Mouse (Mus musculus) lung, postnatal 0 days (tissue): ENCODE results near the gene Ccdc71.

Experiments
- CTCF ChIP-seq: IDR thresholded peaks from 2 replicates; pipeline ENCODE4 v1.5.1; 2016; ENCODE audit warnings: antibody characterized with exemption, mild to moderate bottlenecking
- EP300 ChIP-seq: IDR thresholded peaks from 2 replicates; pipeline ENCODE4 v1.6.1; 2016; ENCODE audit warnings: antibody characterized with exemption, mild to moderate bottlenecking, control low read depth

DNA sequence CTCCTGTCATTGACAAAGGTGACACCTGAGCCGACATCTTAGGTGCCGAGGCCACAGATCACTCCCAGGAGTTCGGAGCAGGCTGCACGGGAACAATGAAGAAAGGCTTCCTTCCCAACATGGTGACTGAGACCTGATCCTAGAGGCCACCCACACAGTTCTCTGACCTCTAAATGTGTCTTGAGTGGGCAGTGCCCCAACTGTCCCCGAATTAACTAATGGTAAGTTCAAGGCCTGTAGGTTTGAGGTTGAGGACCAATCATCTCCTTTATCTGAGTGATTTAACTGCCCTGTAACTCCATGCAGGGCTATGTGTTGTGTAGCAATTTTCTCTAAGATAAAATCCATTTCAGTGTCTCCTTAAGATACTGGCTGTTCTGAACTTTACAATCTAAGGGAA, 9.1 kb downstream of the Ccdc71 start:
- TF ChIP-seq CTCF (no peak), EP300 (no peak)
